Mouse (Mus musculus) activated CD4-positive, CD25-positive, alpha-beta regulatory T cell (primary cell): Measurements from ENCODE around the gene Wfdc13. TPM values are rescaled to one million over a fixed set of nuclear protein-coding genes. Genes with fewer than 3 reads are reported as not detected.

Experiments used
- polyA plus RNA-seq, 2 experiments: library from polyadenylated mRNA; unstranded; fragments of 100-300 nt; shearing (Covaris generic); gene quantifications; one replicate each; pipeline ENCODE4 v1.2.1; 2017

Gene Wfdc13
- not detected for polyA plus RNA-seq

GRCm38 (mm10) chr2:164684807-164685206 lies at the start of gene Wfdc13:
TSS of gene Wfdc13 (plus strand) at chr2:164685107.

GRCm38 (mm10) chr2:164638696-164639095 lies 46.2 kb upstream of the Wfdc13 start, which contains the start of gene Wfdc16:
TSS of gene Wfdc16 (minus strand) at chr2:164638796.

GRCm38 (mm10) chr2:164655858-164656257 lies 29.0 kb upstream of the Wfdc13 start, which contains the start of gene Wfdc10:
TSS of gene Wfdc10 (plus strand) at chr2:164656046.

GRCm38 (mm10) chr2:164656483-164656882 lies 28.4 kb upstream of the Wfdc13 start, which contains the start of gene Wfdc9:
TSS of gene Wfdc9 (minus strand) at chr2:164656583.

GRCm38 (mm10) chr2:164673987-164674386 lies 10.9 kb upstream of the Wfdc13 start, which contains the start of gene Wfdc11:
TSS of gene Wfdc11 (minus strand) at chr2:164674087.

GRCm38 (mm10) chr2:164698201-164698600 lies 13.3 kb downstream of the Wfdc13 start, which contains the start of gene Spint4:
TSS of gene Spint4 (plus strand) at chr2:164698501.

GRCm38 (mm10) chr2:164715005-164715404 lies 30.1 kb downstream of the Wfdc13 start, which contains the start of gene Spint5:
TSS of gene Spint5 (plus strand) at chr2:164715305.

Other genes starting within 250 kb of the Wfdc13 start
- 10 to 100 TPM in 1 of 2 experiments, 1 to 10 TPM in 1; 2.1 to 10.2 TPM for gene Sdc4, start 241.2 kb upstream of the Wfdc13 start, polyA plus RNA-seq
- gene Sys1, start 228.1 kb upstream of the Wfdc13 start, polyA plus RNA-seq, result 100 to 1,000 TPM; 109 to 126 TPM
- gene Gm20458, start 224.1 kb upstream of the Wfdc13 start, polyA plus RNA-seq, result 10 to 100 TPM; 11.8 to 17.1 TPM
- gene Trp53tg5, start 211.4 kb upstream of the Wfdc13 start, polyA plus RNA-seq, result under 1 TPM in 1 of 2 experiments, not detected in 1; 0.24 TPM
- 1 to 10 TPM; 3.5 to 4.9 TPM for gene Dbndd2, start 199.0 kb upstream of the Wfdc13 start, polyA plus RNA-seq
- gene Pigt, start 187.6 kb upstream of the Wfdc13 start, polyA plus RNA-seq, result 10 to 100 TPM; 32.7 to 39.1 TPM
- gene Wfdc2, start 122.7 kb upstream of the Wfdc13 start, polyA plus RNA-seq, result 1 to 10 TPM in 1 of 2 experiments, under 1 TPM in 1; 0.43 to 1.1 TPM
- not detected for gene Spint3, start 111.6 kb upstream of the Wfdc13 start, polyA plus RNA-seq
- not detected for gene Wfdc6a, start 99.7 kb upstream of the Wfdc13 start, polyA plus RNA-seq
- not detected for gene Eppin, start 91.5 kb upstream of the Wfdc13 start, polyA plus RNA-seq
- gene Wfdc6b, start 71.6 kb upstream of the Wfdc13 start, polyA plus RNA-seq, result under 1 TPM in 1 of 2 experiments, not detected in 1; 0.28 TPM
- gene Wfdc8, start 71.5 kb upstream of the Wfdc13 start, polyA plus RNA-seq, result under 1 TPM in 1 of 2 experiments, not detected in 1; 0.12 TPM
- not detected for gene Wfdc16, start 46.3 kb upstream of the Wfdc13 start, polyA plus RNA-seq
- not detected for gene Wfdc10, start 29.1 kb upstream of the Wfdc13 start, polyA plus RNA-seq
- not detected for gene Wfdc9, start 28.5 kb upstream of the Wfdc13 start, polyA plus RNA-seq
- not detected for gene Wfdc11, start 11.0 kb upstream of the Wfdc13 start, polyA plus RNA-seq
- not detected for gene Spint4, start 13.4 kb downstream of the Wfdc13 start, polyA plus RNA-seq
- gene Spint5, start 30.2 kb downstream of the Wfdc13 start, polyA plus RNA-seq, result not detected
- under 1 TPM in 1 of 2 experiments, not detected in 1; 0.49 TPM for gene Wfdc3, start 60.8 kb downstream of the Wfdc13 start, polyA plus RNA-seq
- gene Dnttip1, start 60.9 kb downstream of the Wfdc13 start, polyA plus RNA-seq, result 10 to 100 TPM; 64.6 to 68.8 TPM
- gene Ube2c, start 84.8 kb downstream of the Wfdc13 start, polyA plus RNA-seq, result 10 to 100 TPM; 20.3 to 34.2 TPM
- gene Tnnc2, start 94.9 kb downstream of the Wfdc13 start, polyA plus RNA-seq, result not detected
- gene Snx21, start 100.7 kb downstream of the Wfdc13 start, polyA plus RNA-seq, result 10 to 100 TPM in 1 of 2 experiments, 1 to 10 TPM in 1; 7.8 to 11.3 TPM
- gene Acot8, start 119.8 kb downstream of the Wfdc13 start, polyA plus RNA-seq, result 10 to 100 TPM; 43.0 to 44.5 TPM
- gene Zswim3, start 120.0 kb downstream of the Wfdc13 start, polyA plus RNA-seq, result 1 to 10 TPM; 4.5 to 9.6 TPM
- 10 to 100 TPM; 16.1 to 16.4 TPM for gene Zswim1, start 137.6 kb downstream of the Wfdc13 start, polyA plus RNA-seq
- gene Spata25, start 143.4 kb downstream of the Wfdc13 start, polyA plus RNA-seq, result under 1 TPM in 1 of 2 experiments, not detected in 1; 0.67 TPM
- 100 to 1,000 TPM; 220 to 295 TPM for gene Ctsa, start 147.8 kb downstream of the Wfdc13 start, polyA plus RNA-seq
- 1 to 10 TPM; 1.6 to 2.6 TPM for gene Neurl2, start 148.3 kb downstream of the Wfdc13 start, polyA plus RNA-seq
- gene Pltp, start 172.6 kb downstream of the Wfdc13 start, polyA plus RNA-seq, result 1 to 10 TPM; 2.9 to 7.1 TPM
- 100 to 1,000 TPM; 130 to 134 TPM for gene Pcif1, start 194.2 kb downstream of the Wfdc13 start, polyA plus RNA-seq
- 10 to 100 TPM; 21.9 to 32.6 TPM for gene Zfp335, start 226.7 kb downstream of the Wfdc13 start, polyA plus RNA-seq